Mouse (Mus musculus) ovary, postnatal 36 days (tissue): ENCODE results near the gene Klhl25.
A peak's percentile ranks its signal among the peaks of the same experiment; 100 is the strongest.
"Not testable (repeated sequence)": the region's sequence is repeated elsewhere in the genome, so short reads cannot be mapped to it uniquely, and the experiment has no call there.

ENCODE experiments used
- DNase-seq: peaks from one replicate; pipeline ENCODE4 v3.0.0; 2022; ENCODE audit warnings: low spot score, mixed read lengths

The Klhl25 gene

GRCm38 (mm10) chr7:75845936-75846335 is 2.2 kb upstream of the Klhl25 start:
- no peak for DNase-seq

- no peak for DNase-seq
Measured at GRCm38 (mm10) chr7:75846942-75847341, 1.2 kb upstream of the Klhl25 start.

GRCm38 (mm10) chr7:75847489-75847888 is 621 bp upstream of the Klhl25 start:
- DNase-seq, result no peak

- DNase-seq, result no peak
Measured at GRCm38 (mm10) chr7:75848776-75849670, 913 bp downstream of the Klhl25 start.

GRCm38 (mm10) chr7:75850396-75850795 is 2.3 kb downstream of the Klhl25 start:
- DNase-seq, result not testable (repeated sequence)

GRCm38 (mm10) chr7:75851290-75851689 is 3.2 kb downstream of the Klhl25 start:
- no peak for DNase-seq

GRCm38 (mm10) chr7:75852363-75852762 is 4.3 kb downstream of the Klhl25 start:
- DNase-seq, result peak; percentile 62

GRCm38 (mm10) chr7:75853171-75853830 is 5.2 kb downstream of the Klhl25 start:
- no peak for DNase-seq

- no peak for DNase-seq
Measured at GRCm38 (mm10) chr7:75854231-75854925, 6.3 kb downstream of the Klhl25 start.

- DNase-seq, result no peak
Measured at GRCm38 (mm10) chr7:75855028-75855427, 6.9 kb downstream of the Klhl25 start.

GRCm38 (mm10) chr7:75856259-75856658 is 8.1 kb downstream of the Klhl25 start:
- DNase-seq, result no peak

GRCm38 (mm10) chr7:75859771-75860196 is 11.7 kb downstream of the Klhl25 start:
- DNase-seq, result no peak

- DNase-seq, result not testable (repeated sequence)
Measured at GRCm38 (mm10) chr7:75861638-75862426, 13.7 kb downstream of the Klhl25 start.

- not testable (repeated sequence) for DNase-seq
Measured at GRCm38 (mm10) chr7:75862427-75862781, 14.3 kb downstream of the Klhl25 start.

GRCm38 (mm10) chr7:75863248-75863911 is 15.3 kb downstream of the Klhl25 start:
- DNase-seq, result not testable (repeated sequence)

GRCm38 (mm10) chr7:75865026-75865425 is 16.9 kb downstream of the Klhl25 start:
- no peak for DNase-seq

GRCm38 (mm10) chr7:75866557-75866956 is 18.4 kb downstream of the Klhl25 start:
- DNase-seq, result no peak

GRCm38 (mm10) chr7:75868687-75869086 is 20.6 kb downstream of the Klhl25 start:
- no peak for DNase-seq

GRCm38 (mm10) chr7:75870551-75870950 is 22.4 kb downstream of the Klhl25 start:
- no peak for DNase-seq

GRCm38 (mm10) chr7:75872255-75872654 is 24.1 kb downstream of the Klhl25 start:
- DNase-seq, result no peak

- DNase-seq, result no peak
Measured at GRCm38 (mm10) chr7:75872697-75873096, 24.6 kb downstream of the Klhl25 start.
